Mouse (Mus musculus) kidney, postnatal 36 days (tissue): Measurements from ENCODE around the gene Nsg2.
"Not testable (repeated sequence)": the region's sequence is repeated elsewhere in the genome, so short reads cannot be mapped to it uniquely, and the experiment has no call there.

ENCODE experiments used
- DNase-seq, 2 experiments: peaks; one replicate each; pipeline ENCODE4 v3.0.0; 2021 to 2022; ENCODE audit warnings: mixed read lengths in 2 of 2

Nsg2 gene

GRCm38 (mm10) chr11:32000281-32000680, at the start of gene Nsg2:
Gene Nsg2, plus strand, starts transcription at chr11:32000463.
- DNase-seq, result peak; percentile 75 to 85

- DNase-seq, result no peak
These were observed 40.2 kb upstream of the Nsg2 start for GRCm38 (mm10) chr11:31960071-31960470.

GRCm38 (mm10) chr11:31963993-31964392, 36.3 kb upstream of the Nsg2 start:
- DNase-seq, result no peak

GRCm38 (mm10) chr11:31965256-31966134, 34.8 kb upstream of the Nsg2 start, which contains the start of gene 4930524B15Rik:
Gene 4930524B15Rik, plus strand, starts transcription at chr11:31965592.
- DNase-seq, result peak in 1 of 2 experiments; percentile 52

GRCm38 (mm10) chr11:31974132-31974531, 26.1 kb upstream of the Nsg2 start:
- no peak for DNase-seq

GRCm38 (mm10) chr11:31974826-31975225, 25.4 kb upstream of the Nsg2 start:
- no peak for DNase-seq

- DNase-seq, result no peak
These were observed 24.6 kb upstream of the Nsg2 start for GRCm38 (mm10) chr11:31975678-31976077.

- DNase-seq, result no peak
These were observed 24.1 kb upstream of the Nsg2 start for GRCm38 (mm10) chr11:31976137-31976536.

GRCm38 (mm10) chr11:31980089-31980488, 20.2 kb upstream of the Nsg2 start:
- DNase-seq, result not testable (repeated sequence)

GRCm38 (mm10) chr11:31981830-31982229, 18.4 kb upstream of the Nsg2 start:
- DNase-seq, result no peak

GRCm38 (mm10) chr11:31982247-31982943, 17.9 kb upstream of the Nsg2 start:
- not testable (repeated sequence) for DNase-seq

- no peak for DNase-seq
These were observed 17.0 kb upstream of the Nsg2 start for GRCm38 (mm10) chr11:31983249-31983648.

GRCm38 (mm10) chr11:31984786-31985185, 15.5 kb upstream of the Nsg2 start:
- DNase-seq, result no peak

GRCm38 (mm10) chr11:31992535-31992934, 7.7 kb upstream of the Nsg2 start:
- no peak for DNase-seq

GRCm38 (mm10) chr11:31999716-32000115, 547 bp upstream of the Nsg2 start:
- no peak for DNase-seq

- peak in 1 of 2 experiments; percentile 51 for DNase-seq
These were observed 1.1 kb downstream of the Nsg2 start for GRCm38 (mm10) chr11:32001181-32001910.

- DNase-seq, result no peak
These were observed 2.4 kb downstream of the Nsg2 start for GRCm38 (mm10) chr11:32002670-32003072.

- DNase-seq, result not testable (repeated sequence)
These were observed 7.8 kb downstream of the Nsg2 start for GRCm38 (mm10) chr11:32008049-32008448.

GRCm38 (mm10) chr11:32008852-32009251, 8.6 kb downstream of the Nsg2 start:
- no peak for DNase-seq

- DNase-seq, result no peak
These were observed 9.8 kb downstream of the Nsg2 start for GRCm38 (mm10) chr11:32009961-32010662.

GRCm38 (mm10) chr11:32010663-32010970, 10.4 kb downstream of the Nsg2 start:
- peak in 1 of 2 experiments; percentile 41 for DNase-seq

- peak in 1 of 2 experiments; percentile 5 for DNase-seq
These were observed 11.8 kb downstream of the Nsg2 start for GRCm38 (mm10) chr11:32011867-32012603.
